Mouse (Mus musculus): ENCODE data around the gene Iffo1. TPM values are rescaled to one million over a fixed set of nuclear protein-coding genes. Genes with fewer than 3 reads are reported as not detected.

The Iffo1 gene
- total RNA-seq, 4 experiments from 2014 or later, result 6.6 to 8.9 (median 7.5) TPM

- no peak for DNase-seq (ENCODE audit: low spot score in 2 of 2)
Measured at GRCm38 (mm10) chr6:125139747-125140146, 5.3 kb upstream of the Iffo1 start.

DNA sequence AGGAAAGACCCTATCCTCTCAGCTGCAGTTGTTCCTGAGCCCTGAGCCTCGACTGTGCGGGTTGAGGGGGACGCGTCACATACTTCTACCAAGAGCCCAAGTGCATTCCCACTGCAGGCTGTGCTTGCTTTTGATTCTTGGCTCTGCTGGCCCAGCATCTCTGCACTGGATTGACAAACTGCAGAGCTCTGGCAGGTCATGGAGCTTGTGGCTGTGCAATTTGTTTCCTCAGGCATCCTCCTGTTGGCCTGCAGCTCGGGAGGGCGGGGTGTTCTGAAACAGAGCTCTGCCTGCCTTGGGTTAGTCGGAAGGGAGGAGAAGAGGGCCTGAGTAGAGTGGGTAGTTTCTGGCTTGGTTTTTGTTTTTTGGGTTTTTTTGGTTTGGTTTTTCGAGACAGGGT lies 2.6 kb upstream of the Iffo1 start:
- no peak for DNase-seq (ENCODE audit: low spot score in 2 of 2)

- DNase-seq (ENCODE audit: low spot score in 2 of 2), result no peak
Measured at GRCm38 (mm10) chr6:125143128-125143527, 1.9 kb upstream of the Iffo1 start.

- DNase-seq (ENCODE audit: low spot score in 2 of 2), result no peak
Measured at GRCm38 (mm10) chr6:125143904-125144303, 1.1 kb upstream of the Iffo1 start.

DNA sequence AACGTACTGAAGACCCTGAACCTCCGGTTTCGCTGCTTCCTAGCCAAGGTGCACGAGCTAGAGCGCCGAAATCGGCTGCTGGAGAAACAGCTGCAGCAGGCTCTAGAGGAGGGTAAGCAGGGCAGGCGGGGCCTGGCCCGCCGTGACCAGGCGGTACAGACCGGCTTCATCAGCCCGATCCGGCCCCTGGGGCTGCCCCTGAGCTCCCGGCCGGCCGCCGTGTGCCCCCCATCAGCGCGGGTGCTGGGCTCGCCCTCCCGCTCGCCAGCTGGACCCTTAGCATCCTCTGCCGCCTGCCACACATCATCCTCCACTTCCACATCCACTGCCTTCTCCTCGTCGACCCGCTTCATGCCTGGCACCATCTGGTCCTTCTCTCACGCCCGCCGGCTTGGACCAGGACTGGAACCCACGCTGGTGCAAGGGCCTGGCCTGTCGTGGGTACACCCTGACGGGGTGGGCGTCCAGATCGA lies 474 bp downstream of the Iffo1 start:
- no peak for DNase-seq (ENCODE audit: low spot score in 2 of 2)

- DNase-seq (ENCODE audit: low spot score in 2 of 2), result no peak
Measured at GRCm38 (mm10) chr6:125146148-125146547, 1.1 kb downstream of the Iffo1 start.

DNA sequence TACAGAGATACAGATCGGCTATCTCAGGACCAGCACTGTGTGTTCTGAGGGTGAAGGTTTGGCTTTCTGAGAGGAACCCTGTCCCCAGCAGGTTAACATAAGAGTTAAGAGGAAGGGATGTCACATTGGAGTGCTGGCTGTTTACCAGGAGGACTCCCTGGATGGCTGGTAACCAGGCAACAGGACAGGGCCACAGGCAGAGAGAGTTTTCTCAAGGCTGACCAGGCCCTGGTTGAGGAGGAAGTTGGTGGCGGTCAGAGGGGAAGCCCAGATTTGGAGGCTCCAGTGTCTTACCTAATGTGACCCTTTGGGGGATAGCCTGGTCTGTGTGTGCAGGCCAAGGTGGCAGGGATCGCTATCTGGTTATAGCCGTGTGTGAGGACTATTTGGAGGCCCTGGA lies 1.8 kb downstream of the Iffo1 start:
- no peak for DNase-seq (ENCODE audit: low spot score in 2 of 2)

- no peak for DNase-seq (ENCODE audit: low spot score in 2 of 2)
Measured at GRCm38 (mm10) chr6:125147329-125147728, 2.3 kb downstream of the Iffo1 start.

DNA sequence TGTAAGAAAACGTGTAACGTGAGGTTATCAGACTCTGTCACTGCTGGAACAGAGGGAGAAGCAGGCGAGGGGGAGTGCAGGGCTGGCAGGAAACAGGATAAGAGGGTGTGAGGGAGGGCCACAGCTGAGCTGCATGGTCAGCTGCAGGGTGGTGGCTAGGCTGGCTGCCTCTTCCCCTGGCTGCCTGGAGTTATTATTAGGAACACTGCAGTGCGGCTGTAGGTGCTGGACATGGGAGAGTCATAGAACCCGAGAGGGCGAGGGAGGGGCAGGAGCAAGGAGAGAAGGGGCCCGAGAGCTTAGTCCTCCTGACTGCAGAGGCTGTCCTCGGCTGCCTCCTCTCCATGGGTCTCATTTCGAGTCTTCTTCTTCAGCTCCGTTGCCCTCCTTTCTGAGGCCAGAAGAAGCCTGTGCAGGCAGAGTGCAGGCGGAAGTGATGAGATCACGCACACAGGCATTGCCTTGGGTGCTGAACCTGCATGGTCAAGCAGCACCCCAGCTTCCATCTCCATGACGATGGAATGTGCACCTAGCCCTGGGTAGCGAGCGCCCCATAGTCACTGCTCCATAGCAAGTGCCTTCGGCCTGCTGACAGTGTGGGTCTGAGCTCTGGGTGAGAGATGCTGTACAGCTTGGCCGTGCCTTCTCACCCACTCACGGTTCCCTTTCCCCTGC lies 3.3 kb downstream of the Iffo1 start:
- peak; percentile 71 to 76 for DNase-seq (ENCODE audit: low spot score in 2 of 2)

DNA sequence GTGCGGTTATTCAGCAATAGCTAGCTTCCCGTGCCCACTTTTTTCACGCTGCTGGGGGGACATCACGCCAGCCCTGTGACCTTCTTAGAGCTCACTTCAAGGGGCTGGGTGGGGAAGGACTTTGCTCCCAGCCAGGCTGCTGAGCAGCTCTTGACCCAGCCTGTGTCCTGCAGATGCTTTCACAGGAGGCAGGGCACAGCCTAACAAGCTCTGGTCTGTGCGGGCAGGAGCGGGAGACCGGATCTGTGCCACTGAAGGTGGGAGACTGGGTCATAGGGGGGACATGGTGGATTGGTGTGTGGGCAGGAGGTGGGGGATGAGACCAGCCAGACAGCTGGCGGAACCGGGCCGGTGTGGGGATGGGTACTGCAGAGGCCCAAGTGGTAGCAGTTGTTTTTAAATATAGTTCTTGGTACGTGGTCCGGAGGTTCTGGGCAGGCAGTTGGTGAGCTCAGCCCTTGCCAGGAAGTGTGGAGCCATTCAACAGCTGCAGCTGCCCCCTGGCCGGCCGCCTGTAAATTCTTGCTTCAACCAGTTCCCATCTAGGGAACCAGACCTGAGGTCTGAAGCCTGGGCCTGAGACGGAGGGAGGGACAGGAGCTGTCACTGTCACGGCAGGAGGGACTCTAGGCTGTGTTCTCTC lies 4.0 kb downstream of the Iffo1 start:
- peak; percentile 82 to 88 for DNase-seq (ENCODE audit: low spot score in 2 of 2)

DNA sequence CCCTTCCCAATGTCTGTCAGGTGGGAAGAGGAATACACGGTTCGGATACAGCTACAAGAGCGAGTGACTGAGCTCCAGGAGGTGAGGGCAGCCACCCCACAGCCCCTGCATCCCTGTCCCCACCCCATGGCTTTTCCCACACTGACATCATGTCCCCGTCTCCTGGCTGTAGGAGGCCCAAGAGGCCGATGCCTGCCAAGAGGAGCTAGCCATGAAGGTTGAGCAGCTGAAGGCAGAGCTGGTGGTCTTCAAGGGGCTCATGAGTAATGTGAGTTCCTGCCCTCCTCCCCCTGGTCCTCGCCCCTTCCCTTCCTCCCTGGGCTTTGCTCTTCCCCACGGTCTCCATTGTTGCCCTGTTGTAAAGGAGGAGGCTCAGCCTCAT lies 4.5 kb downstream of the Iffo1 start:
- no peak for DNase-seq (ENCODE audit: low spot score in 2 of 2)

- DNase-seq (ENCODE audit: low spot score in 2 of 2), result peak; percentile 61 to 76
Measured at GRCm38 (mm10) chr6:125152212-125153017, 7.4 kb downstream of the Iffo1 start.

DNA sequence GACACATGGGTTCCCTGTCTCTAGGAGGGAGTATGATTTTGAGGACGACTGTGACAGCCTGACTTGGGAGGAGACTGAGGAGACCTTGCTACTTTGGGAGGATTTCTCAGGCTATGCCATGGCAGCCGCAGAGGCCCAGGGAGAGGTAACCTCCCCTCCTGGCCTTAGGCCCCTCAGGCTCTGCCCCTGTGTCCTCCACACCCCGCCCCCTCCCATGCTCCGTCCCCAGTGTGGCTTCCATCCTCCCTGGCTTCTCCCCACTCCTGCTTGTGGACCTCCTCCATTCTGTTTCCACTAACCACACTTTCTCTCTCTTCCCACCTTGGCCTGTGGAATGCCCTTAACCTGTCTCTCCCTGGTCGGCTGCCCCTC lies 8.0 kb downstream of the Iffo1 start:
- no peak for DNase-seq (ENCODE audit: low spot score in 2 of 2)

DNA sequence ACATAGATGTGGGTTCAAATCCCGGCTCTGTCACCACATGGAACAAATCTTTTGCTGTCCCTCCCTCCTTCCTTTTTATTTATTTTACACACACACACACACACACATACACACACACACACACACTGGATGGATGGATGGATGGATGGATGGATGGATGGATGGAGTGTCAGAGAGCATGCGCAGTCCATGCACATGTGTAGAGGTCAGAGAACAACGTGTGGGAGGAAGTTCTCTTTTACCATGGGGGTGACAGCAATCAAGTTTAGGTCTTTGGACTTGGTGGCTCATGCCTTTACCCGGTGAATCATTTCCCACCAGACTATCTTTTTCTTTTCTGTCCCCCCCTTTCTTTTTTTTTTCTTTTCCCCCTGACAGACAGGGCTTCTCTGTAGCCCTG lies 8.6 kb downstream of the Iffo1 start:
- DNase-seq (ENCODE audit: low spot score in 2 of 2), result no peak

DNA sequence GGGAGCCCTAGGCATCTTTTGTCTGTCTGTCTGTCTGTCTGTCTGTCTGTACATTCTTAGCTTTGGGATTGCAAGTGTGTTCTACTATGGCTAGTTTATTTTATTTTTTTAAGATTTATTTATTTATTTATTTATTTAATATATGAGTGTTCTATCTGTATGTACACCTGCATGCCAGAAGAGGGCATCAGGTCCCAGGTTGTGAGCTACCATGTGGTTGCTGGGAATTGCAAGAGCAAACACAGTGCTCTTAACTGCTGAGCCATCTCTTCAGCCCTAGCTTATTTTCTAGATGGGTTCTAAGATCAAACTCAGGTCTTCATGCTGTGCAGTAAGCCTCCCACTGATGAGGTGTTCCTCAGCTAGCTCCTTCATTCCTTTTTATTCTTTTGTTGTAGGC lies 9.5 kb downstream of the Iffo1 start:
- no peak for DNase-seq (ENCODE audit: low spot score in 2 of 2)

DNA sequence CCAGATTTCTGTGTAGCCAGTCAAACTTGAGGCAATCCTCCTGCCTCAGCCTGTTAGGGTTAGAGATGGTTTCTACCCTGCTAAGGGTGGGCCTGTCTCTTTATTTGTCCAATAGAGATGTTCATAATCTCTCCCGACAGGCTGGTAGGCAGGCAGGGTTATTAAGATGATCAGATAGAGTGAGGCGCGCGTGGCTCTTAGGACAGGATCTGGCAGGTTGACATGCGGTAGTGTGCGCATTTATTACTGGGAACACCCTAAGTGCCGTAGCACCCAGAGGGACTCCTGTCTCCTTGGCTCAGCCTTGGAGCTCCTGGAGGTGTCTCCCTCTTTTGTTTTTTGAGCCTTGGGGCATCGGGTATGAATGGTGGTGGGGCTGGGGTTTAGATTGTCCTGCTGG lies 10.2 kb downstream of the Iffo1 start:
- no peak for DNase-seq (ENCODE audit: low spot score in 2 of 2)

GRCm38 (mm10) chr6:125156491-125156890 lies 11.4 kb downstream of the Iffo1 start:
- DNase-seq (ENCODE audit: low spot score in 2 of 2), result no peak

DNA sequence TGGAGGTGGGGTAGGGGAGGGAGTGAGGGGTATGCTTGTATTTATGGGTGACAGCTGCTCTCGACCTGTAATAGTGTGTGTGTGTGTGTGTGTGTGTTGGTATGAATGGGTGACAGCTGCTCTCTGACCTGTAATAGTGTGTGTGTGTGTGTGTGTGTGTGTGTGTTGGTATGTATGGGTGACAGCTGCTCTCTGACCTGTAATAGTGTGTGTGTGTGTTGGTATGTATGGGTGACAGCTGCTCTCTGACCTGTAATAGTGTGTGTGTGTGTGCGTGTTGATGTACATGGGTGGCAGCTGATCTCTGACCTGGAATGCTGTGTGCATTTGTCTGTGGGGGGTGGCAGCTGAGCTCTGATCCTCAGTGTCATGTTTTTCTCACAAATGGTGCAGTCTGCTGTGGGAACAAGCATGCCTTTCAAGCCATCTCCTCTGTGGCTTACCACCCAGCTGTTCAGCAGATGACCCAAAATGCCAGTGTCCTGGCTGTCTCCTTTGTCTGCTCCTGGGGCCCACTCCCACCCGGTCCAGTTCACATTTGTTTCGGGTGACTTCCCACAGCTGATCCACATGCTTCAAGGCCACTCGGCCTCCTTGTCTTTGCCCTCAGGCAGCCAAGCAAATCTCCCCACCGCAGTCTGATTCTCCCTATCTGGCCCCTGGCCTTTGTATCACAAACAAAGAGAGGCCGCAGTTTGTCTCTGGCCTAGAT lies 12.0 kb downstream of the Iffo1 start:
- DNase-seq (ENCODE audit: low spot score in 2 of 2), result no peak

DNA sequence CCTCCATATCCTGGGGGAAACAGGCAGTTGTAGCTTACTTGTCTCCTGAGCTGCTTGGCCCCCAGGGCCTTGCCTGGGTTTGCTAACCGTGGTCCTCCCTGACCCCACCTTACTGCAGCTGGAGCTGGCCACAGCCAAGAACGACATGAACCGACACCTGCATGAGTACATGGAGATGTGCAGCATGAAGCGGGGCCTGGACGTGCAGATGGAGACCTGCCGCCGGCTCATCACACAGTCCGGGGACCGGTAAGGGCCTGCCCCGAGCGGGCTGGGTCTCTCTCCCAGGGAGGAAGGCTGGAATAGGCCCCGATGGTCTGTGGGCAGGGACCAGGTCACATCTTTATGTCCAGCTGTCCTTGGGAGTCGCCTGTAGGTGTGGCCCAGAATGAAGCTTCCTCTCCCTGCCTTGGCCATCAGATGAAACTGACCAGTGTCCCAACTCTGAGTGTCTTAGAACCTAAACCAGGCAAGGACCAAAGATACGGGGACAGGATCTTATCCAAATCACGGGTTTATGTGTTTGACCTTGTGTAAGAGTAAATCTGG lies 14.0 kb downstream of the Iffo1 start:
- no peak for DNase-seq (ENCODE audit: low spot score in 2 of 2)

GRCm38 (mm10) chr6:125159773-125160557 lies 14.9 kb downstream of the Iffo1 start:
- DNase-seq (ENCODE audit: low spot score in 2 of 2), result no peak

- no peak for DNase-seq (ENCODE audit: low spot score in 2 of 2)
Measured at GRCm38 (mm10) chr6:125160558-125160853, 15.5 kb downstream of the Iffo1 start.

Data from gastrocnemius, adult 8-10 months (tissue).